Mouse (Mus musculus) adrenal gland, adult 10 weeks (tissue): ENCODE measurements around the gene Pop5. TPM values are rescaled to one million over a fixed set of nuclear protein-coding genes. Genes with fewer than 3 reads are reported as not detected.

Experiments
- polyA plus RNA-seq: library from polyadenylated mRNA; stranded (reverse); fragments of 350-450 nt; fragmentation: Illumina TruSeq; extraction: RNeasy Lipid Tissue Mini Kit (QIAGEN cat#74804); gene quantifications from one replicate; pipeline ENCODE4 v1.2.3, GENCODE M21; 2014; ENCODE audit warnings: low read depth, low replicate concordance

The Pop5 gene
- 12.1 TPM for polyA plus RNA-seq

GRCm38 (mm10) chr5:115235786-115236263 is at the start of gene Pop5:
Gene Pop5 (plus strand): TSS chr5:115235836.

GRCm38 (mm10) chr5:115193669-115194625 is 41.7 kb upstream of the Pop5 start, which contains the start of gene Cabp1:
Gene Cabp1 (minus strand): TSS chr5:115194381.

GRCm38 (mm10) chr5:115272812-115273548 is 37.3 kb downstream of the Pop5 start, which contains the start of gene Rnf10:
Gene Rnf10 (minus strand): TSS chr5:115272898.

GRCm38 (mm10) chr5:115279226-115280049 is 43.8 kb downstream of the Pop5 start, which contains the start of gene Coq5:
Gene Coq5 (plus strand): TSS chr5:115279666.

Other genes with a start within 250 kb of the Pop5 start
- gene Sppl3, start 224.7 kb upstream of the Pop5 start, polyA plus RNA-seq, result 59.7 TPM
- not detected for gene Gm10401, start 137.5 kb upstream of the Pop5 start, polyA plus RNA-seq
- 4.9 TPM for gene Acads, start 116.5 kb upstream of the Pop5 start, polyA plus RNA-seq
- gene Unc119b, start 100.9 kb upstream of the Pop5 start, polyA plus RNA-seq, result 6.2 TPM
- gene Mlec, start 77.7 kb upstream of the Pop5 start, polyA plus RNA-seq, result 156 TPM
- gene Cabp1, start 41.5 kb upstream of the Pop5 start, polyA plus RNA-seq, result 1.4 TPM
- gene Rnf10, start 37.1 kb downstream of the Pop5 start, polyA plus RNA-seq, result 35.5 TPM
- gene Coq5, start 43.8 kb downstream of the Pop5 start, polyA plus RNA-seq, result 17.5 TPM
- gene Dynll1, start 65.2 kb downstream of the Pop5 start, polyA plus RNA-seq, result 620 TPM
- gene Srsf9, start 91.3 kb downstream of the Pop5 start, polyA plus RNA-seq, result 63.2 TPM
- 71.1 TPM for gene Gatc, start 105.3 kb downstream of the Pop5 start, polyA plus RNA-seq
- 23.6 TPM for gene Triap1, start 105.4 kb downstream of the Pop5 start, polyA plus RNA-seq
- 96.6 TPM for gene Cox6a1, start 113.1 kb downstream of the Pop5 start, polyA plus RNA-seq
- 3.7 TPM for gene Msi1, start 193.8 kb downstream of the Pop5 start, polyA plus RNA-seq
- gene Pla2g1b, start 230.4 kb downstream of the Pop5 start, polyA plus RNA-seq, result not detected
- 8.3 TPM for gene Sirt4, start 248.9 kb downstream of the Pop5 start, polyA plus RNA-seq